Mouse (Mus musculus) MEL (cell line): ENCODE measurements around the gene Ctsh. TPM values are rescaled to one million over a fixed set of nuclear protein-coding genes. Genes with fewer than 3 reads are reported as not detected.

Experiments used
- DNase-seq: peaks from one replicate; pipeline ENCODE4 v3.0.0; 2011; ENCODE audit warnings: low read depth, low spot score
- H3K27ac ChIP-seq: 2 replicates; pipeline ENCODE4 v1.5.1; 2012; ENCODE audit warnings: low read depth, mild to moderate bottlenecking, control low read depth, low read length, moderate library complexity; ENCODE audit not compliant: control insufficient read depth
- H3K27me3 ChIP-seq, 2 experiments: fragments of 150-350 bp in 1 of 2; sonication (generic) in 1 of 2; 2 replicates each; pipeline ENCODE4 v1.6.1; 2012; ENCODE audit warnings: low read length in 2 of 2, mild to moderate bottlenecking in 2 of 2, improper control_type of control experiment in 1 of 2, moderate library complexity in 1 of 2; ENCODE audit not compliant: insufficient read depth in 2 of 2, control insufficient read depth in 1 of 2
- H3K36me3 ChIP-seq, 2 experiments: 2 replicates each; pipeline ENCODE4 v1.6.1; 2012 to 2014; ENCODE audit warnings: low read length in 2 of 2, improper control_type of control experiment in 1 of 2, inconsistent platforms in 1 of 2, mild to moderate bottlenecking in 1 of 2; ENCODE audit not compliant: insufficient read depth in 2 of 2, control insufficient read depth in 1 of 2
- H3K4me1 ChIP-seq, 2 experiments: fragments of 150-350 bp in 1 of 2; sonication (generic) in 1 of 2; 2 replicates each; pipeline ENCODE4 v1.6.1; 2012; ENCODE audit warnings: low read length in 2 of 2, improper control_type of control experiment in 1 of 2, mild to moderate bottlenecking in 1 of 2; ENCODE audit not compliant: insufficient read depth in 2 of 2, control insufficient read depth in 1 of 2
- H3K4me3 ChIP-seq, 2 experiments: fragments of 150-350 bp in 1 of 2; sonication (generic) in 1 of 2; 2 replicates each; pipeline ENCODE4 v1.5.1; 2012; ENCODE audit warnings: low read depth in 2 of 2, low read length in 2 of 2, mild to moderate bottlenecking in 2 of 2, moderate library complexity in 2 of 2, control low read depth in 1 of 2, improper control_type of control experiment in 1 of 2; ENCODE audit not compliant: control insufficient read depth in 1 of 2, insufficient read depth in 1 of 2
- H3K79me2 ChIP-seq: 2 replicates; pipeline ENCODE4 v1.6.1; 2012; ENCODE audit warnings: mild to moderate bottlenecking, low read length, moderate library complexity; ENCODE audit not compliant: control insufficient read depth, poor library complexity, insufficient read depth
- H3K9ac ChIP-seq: 2 replicates; pipeline ENCODE4 v1.6.1; 2012; ENCODE audit warnings: low read depth, mild to moderate bottlenecking, control low read depth, low read length, moderate library complexity; ENCODE audit not compliant: control insufficient read depth, poor library complexity, severe bottlenecking
- H3K9me3 ChIP-seq: fragments of 150-350 bp; sonication (generic); replicated peaks from 2 replicates; pipeline ENCODE4 v1.6.1; 2012; ENCODE audit warnings: mild to moderate bottlenecking, low read length, improper control_type of control experiment, moderate library complexity; ENCODE audit not compliant: insufficient read depth
- GATA1 ChIP-seq: IDR thresholded peaks from 2 replicates; pipeline ENCODE4 v1.6.1; 2011; ENCODE audit warnings: low read depth, low read length, improper control_type of control experiment
- JUND ChIP-seq: IDR thresholded peaks from 2 replicates; pipeline ENCODE4 v1.6.1; 2011; ENCODE audit warnings: low read depth, mild to moderate bottlenecking, improper control_type of control experiment, low read length
- KAT2A ChIP-seq: conservative IDR thresholded peaks from 2 replicates; pipeline ENCODE4 v1.6.1; 2012; ENCODE audit warnings: low read depth, low read length, improper control_type of control experiment, inconsistent platforms
- MAX ChIP-seq: IDR thresholded peaks from 2 replicates; pipeline ENCODE4 v1.6.1; 2011; ENCODE audit warnings: low read length, improper control_type of control experiment
- MAZ ChIP-seq: IDR thresholded peaks from 2 replicates; pipeline ENCODE4 v1.6.1; 2012; ENCODE audit warnings: low read depth, mild to moderate bottlenecking, inconsistent platforms, low read length, improper control_type of control experiment
- NELFE ChIP-seq: IDR thresholded peaks from 2 replicates; pipeline ENCODE4 v1.6.1; 2011; ENCODE audit warnings: low read depth, low read length, improper control_type of control experiment
- POLR2A ChIP-seq, 2 experiments: IDR thresholded peaks; 2 replicates each; pipeline ENCODE4 v1.6.1; 2011 to 2012; ENCODE audit warnings: low read length in 2 of 2, mild to moderate bottlenecking in 2 of 2, control low read depth in 1 of 2, improper control_type of control experiment in 1 of 2, low read depth in 1 of 2, moderate library complexity in 1 of 2; ENCODE audit not compliant: control insufficient read depth in 1 of 2, insufficient read depth in 1 of 2, poor library complexity in 1 of 2
- POLR2AphosphoS5 ChIP-seq: IDR thresholded peaks from 2 replicates; pipeline ENCODE4 v1.6.1; 2012; ENCODE audit warnings: low read depth, borderline replicate concordance, mild to moderate bottlenecking, inconsistent platforms, low read length, moderate library complexity, mixed read lengths
- RAD21 ChIP-seq: IDR thresholded peaks from 2 replicates; pipeline ENCODE4 v1.6.1; 2011; ENCODE audit warnings: mild to moderate bottlenecking, low read depth, low read length, improper control_type of control experiment
- SIN3A ChIP-seq: IDR thresholded peaks from 2 replicates; pipeline ENCODE4 v1.6.1; 2012; ENCODE audit warnings: low read length, improper control_type of control experiment, inconsistent platforms
- TBP ChIP-seq: IDR thresholded peaks from 2 replicates; pipeline ENCODE4 v1.8.0; 2011; ENCODE audit warnings: low read depth, low read length, improper control_type of control experiment
- ZMIZ1 ChIP-seq: IDR thresholded peaks from 2 replicates; pipeline ENCODE4 v1.6.1; 2012; ENCODE audit warnings: low read depth, mild to moderate bottlenecking, inconsistent platforms, low read length, improper control_type of control experiment, moderate library complexity
- polyA plus RNA-seq, 2 experiments: library from polyadenylated mRNA; stranded (reverse) in 1 of 2; unstranded in 1 of 2; fragments of >175 nt in 1 of 2; fragments of >200 nt in 1 of 2; gene quantifications; 2 replicates each; pipeline versions ENCODE4 v1.2.1 to v1.2.4; 2012; ENCODE audit warnings: low replicate concordance in 2 of 2, low read depth in 1 of 2; ENCODE audit not compliant: insufficient read length in 2 of 2, insufficient read depth in 1 of 2, missing spikeins in 1 of 2
- total RNA-seq: library from RNA; depleted of rRNA; stranded (reverse); fragments of 300-350 nt; gene quantifications from 2 replicates; pipeline ENCODE4 v1.2.3, GENCODE M21; 2012; rRNA removed

Gene Ctsh
- total and polyA plus RNA-seq, 3 experiments = not detected

- no peaks in the 10 kb centered on the region for H3K79me2 ChIP-seq
- H3K36me3 ChIP-seq = peaks cover 0 to 4% of the 10 kb centered on the region in 2 experiments; a peak in 1 of 4 replicates
- DNase-seq = no peak
- H3K27me3 ChIP-seq = no peaks in the 10 kb centered on the region
- H3K9ac ChIP-seq = no peak overlapping the region
- H3K9me3 ChIP-seq = no peaks in the 10 kb centered on the region
- H3K27ac ChIP-seq = no peak overlapping the region
- H3K4me1 ChIP-seq = peaks cover 0 to 5% of the 10 kb centered on the region in 2 experiments; a peak in 2 of 4 replicates
- H3K4me3 ChIP-seq = peak overlapping the region; percentile 26 to 38; a peak in 3 of 4 replicates
- no peak for TF ChIP-seq NELFE
- TF ChIP-seq JUND = no peak
- TF ChIP-seq RAD21 = no peak
- TF ChIP-seq TBP = no peak
- no peak for TF ChIP-seq MAX
- TF ChIP-seq MAZ = no peak
- TF ChIP-seq SIN3A = no peak
- TF ChIP-seq ZMIZ1 = no peak
- no peak for TF ChIP-seq KAT2A
- no peak for TF ChIP-seq GATA1
- no peak for TF ChIP-seq POLR2A (IDR thresholded peaks at IDR 0.05; ENCODE audit: control insufficient read depth in 1 of 2, insufficient read depth in 1 of 2, low read depth in 1 of 2, low read length in 2 of 2, poor library complexity in 1 of 2)
- no peak for TF ChIP-seq POLR2AphosphoS5
Observed at GRCm38 (mm10) chr9:90124873-90125245, 70.9 kb downstream of the Ctsh start.

Other genes starting within 250 kb of the Ctsh start
- not detected in 2 replicates for gene Rasgrf1, start 144.2 kb upstream of the Ctsh start, total RNA-seq
- gene Rasgrf1, start 144.2 kb upstream of the Ctsh start, polyA plus RNA-seq = not detected
- gene Morf4l1, start 60.6 kb downstream of the Ctsh start, total RNA-seq = 107 and 128 TPM in 2 replicates
- 100 to 1,000 TPM; 190 to 292 TPM for gene Morf4l1, start 60.6 kb downstream of the Ctsh start, polyA plus RNA-seq
- not detected in 2 replicates for gene Adamts7, start 108.9 kb downstream of the Ctsh start, total RNA-seq
- gene Adamts7, start 108.9 kb downstream of the Ctsh start, polyA plus RNA-seq = under 1 TPM in 1 of 2 experiments, not detected in 1; 0.03 TPM
- 6.5 and 7.1 TPM in 2 replicates for gene Tbc1d2b, start 216.7 kb downstream of the Ctsh start, total RNA-seq
- gene Tbc1d2b, start 216.7 kb downstream of the Ctsh start, polyA plus RNA-seq = 10 to 100 TPM in 1 of 2 experiments, not detected in 1; 12.6 TPM